Comparison of ENCODE assay signal across 22 mouse cellular contexts in the genomic region with DNA sequence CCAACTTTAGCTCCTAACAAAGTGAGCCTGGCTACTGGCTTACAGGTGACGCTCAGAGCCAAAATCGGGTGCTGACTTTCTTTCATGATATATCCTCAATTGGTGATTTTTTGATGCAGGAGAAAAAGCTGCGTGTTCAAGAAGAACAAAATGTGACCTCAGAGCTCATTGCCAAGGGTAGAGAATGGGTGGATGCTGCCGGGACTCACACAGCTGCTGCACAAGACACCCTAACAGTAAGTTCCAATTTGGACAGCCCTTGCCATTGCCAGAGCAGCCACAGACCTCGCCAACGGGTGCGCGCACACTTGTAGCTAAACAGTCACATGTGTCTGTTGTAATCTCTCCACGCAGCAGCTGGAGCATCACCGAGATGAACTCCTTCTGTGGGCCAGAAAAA.
DNase-seq lines count a peak whose midpoint lies in the region; ATAC-seq and TF ChIP-seq lines count a peak whose summit lies in the region.
"Had no signal": no experiment of that assay in that cellular context is flagged by ENCODE, and none has a peak within 500 bp of the region (broad histone marks: within the 10 kb centered on the region; RNA-seq: fewer than 3 reads in every experiment).

No protein-coding gene starts in this region.

- H3K36me3 ChIP-seq in midbrain, embryonic 11.5 days (ENCODE audit: control insufficient read depth, insufficient read depth, low read length): peaks cover 11% of the 10 kb centered on the region; the same call in 1 of the 2 replicates
- H3K36me3 ChIP-seq: G1E had no signal

- intact Hi-C loops in gastrocnemius, adult 2 months (cut with DNase I): no loop called here

- TF ChIP-seq CTCF in gastrocnemius, adult 2 months (IDR thresholded peaks at IDR 0.05): no peak

- H3K9me3 ChIP-seq in midbrain, embryonic 11.5 days (ENCODE audit: control insufficient read depth, low read length): no peaks in the 10 kb centered on the region

- H3K4me2 ChIP-seq in midbrain, embryonic 11.5 days: no peak overlapping the region

- no peak for ATAC-seq in midbrain, embryonic 11.5 days (ENCODE audit: low FRiP score)
- ATAC-seq: activated CD4-positive, CD25-positive, alpha-beta regulatory T cell, adult 4 months; CD4-positive, CD25-positive, alpha-beta regulatory T cell, adult 4 months; Patski had no signal

- H3K4me3 ChIP-seq in gastrocnemius, adult 2 months: no peak overlapping the region
- no peak overlapping the region for H3K4me3 ChIP-seq in midbrain, embryonic 11.5 days (ENCODE audit: low read depth, low read length)

- WGBS in midbrain, embryonic 11.5 days: 96% methylated on average over 10 of the region's 10 CpGs

- no peak overlapping the region for H3K27ac ChIP-seq in gastrocnemius, adult 2 months
- no peak overlapping the region for H3K27ac ChIP-seq in midbrain, embryonic 11.5 days (ENCODE audit: low read depth, low read length)

- no peaks in the 10 kb centered on the region for H3K4me1 ChIP-seq in midbrain, embryonic 11.5 days (ENCODE audit: control insufficient read depth, insufficient read depth, low read length)

- H3K9ac ChIP-seq in midbrain, embryonic 11.5 days (ENCODE audit: low read length): no peak overlapping the region

- no peaks in the 10 kb centered on the region for H3K27me3 ChIP-seq in midbrain, embryonic 11.5 days (ENCODE audit: control insufficient read depth, insufficient read depth, low read length)
- H3K27me3 ChIP-seq: CH12.LX, Patski had no signal

- DNase-seq in gastrocnemius, adult 2 months: peak; percentile 20
- no peak for DNase-seq in gastrocnemius, adult 18-20 months (ENCODE audit: low spot score)
- DNase-seq in heart, adult 11 months: peak; percentile 93
- DNase-seq in heart, postnatal 4 days: no peak
- DNase-seq in testis, postnatal 10 days (ENCODE audit: low spot score): peak; percentile 23
- DNase-seq in testis, postnatal 14 days (ENCODE audit: low spot score): no peak
- DNase-seq in skeletal muscle tissue, adult 2 months (ENCODE audit: low read depth, low spot score): peak; percentile 5
- DNase-seq in midbrain, embryonic 11.5 days (ENCODE audit: low spot score, missing footprints): no peak
- DNase-seq: adrenal gland, adult 2 months; adrenal gland, adult 8-10 months; adrenal gland, postnatal 10 days; adrenal gland, postnatal 14 days; adrenal gland, postnatal 25 days; adrenal gland, postnatal 36 days; B cell, adult 2 months; cerebellum, adult 11 months; cerebellum, adult 11-12 months had no signal

Comparison
In these comparisons a context has a peak if more than half of its experiments do, and no peak if none do; other contexts are left out.
1. DNase-seq: peak in gastrocnemius, adult 2 months (single experiment), heart, adult 11 months (single experiment), testis, postnatal 10 days (single experiment) and skeletal muscle tissue, adult 2 months (single experiment); none in gastrocnemius, adult 18-20 months (single experiment), heart, postnatal 4 days (single experiment), testis, postnatal 14 days (single experiment) and midbrain, embryonic 11.5 days (single experiment).